Mouse (Mus musculus): ENCODE measurements at regions not wholly inside any gene's neighbourhood (a gene's known extent, or its start where the extent isn't known, plus 50 kb on each side); places are given as distances from the start of the nearest gene placed in this dataset.

GRCm38 (mm10) chr2:51234427-51234826 is 85.5 kb upstream of the Rnd3 start:
- no peak for DNase-seq

- DNase-seq = no peak
Measured at GRCm38 (mm10) chr2:51222851-51223250, 73.9 kb upstream of the Rnd3 start.

GRCm38 (mm10) chr2:51219714-51220113 is 70.8 kb upstream of the Rnd3 start:
- no peak for DNase-seq

GRCm38 (mm10) chr2:51207150-51208022 is 58.5 kb upstream of the Rnd3 start:
- DNase-seq = no peak

- no peak for DNase-seq
Measured at GRCm38 (mm10) chr2:51206332-51206731, 57.4 kb upstream of the Rnd3 start.

Measured in cerebellum, postnatal 10 days (tissue).